Mouse (Mus musculus): ENCODE measurements at regions not wholly inside any gene's neighbourhood (a gene's known extent, or its start where the extent isn't known, plus 50 kb on each side); places are given as distances from the start of the nearest gene placed in this dataset.

DNA sequence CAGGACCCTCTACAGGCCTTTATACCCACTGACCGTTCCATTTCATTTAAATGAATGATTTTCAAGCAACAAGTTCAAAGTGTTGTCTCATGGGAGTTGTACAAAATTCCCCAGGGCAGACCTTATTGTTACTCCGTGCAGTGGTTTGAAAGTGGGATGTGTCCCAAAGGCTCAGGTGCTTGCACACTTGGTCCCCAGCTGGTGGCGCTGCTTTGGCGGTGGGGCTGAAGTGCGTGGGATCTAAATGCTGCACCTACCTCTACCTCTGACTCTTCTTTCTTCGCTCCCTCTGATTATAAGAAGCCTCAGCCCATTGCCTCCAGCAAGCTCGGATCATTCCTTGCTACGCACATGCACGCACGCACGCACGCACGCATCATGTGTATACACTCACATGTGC is 131.0 kb upstream of the Cops8 start:
- Histone ChIP-seq H3K79me2 (ENCODE audit: control insufficient read depth, insufficient read depth) (no peaks in the 10 kb centered on the region), H3K36me3 (ENCODE audit: control insufficient read depth, insufficient read depth) (no peaks in the 10 kb centered on the region), H3ac (ENCODE audit: control insufficient read depth, insufficient read length, low read depth) (no peak overlapping the region), H3K4me3 (ENCODE audit: insufficient read depth, poor library complexity, severe bottlenecking) (no peak overlapping the region), H3K27me3 (ENCODE audit: control insufficient read depth, insufficient read depth, insufficient read length) (no peaks in the 10 kb centered on the region), H3K79me3 (ENCODE audit: low read depth) (no peaks in the 10 kb centered on the region)
- no peak for TF ChIP-seq MYOG (IDR thresholded peaks at IDR 0.05; ENCODE audit: control insufficient read depth, extremely low read depth, insufficient read length)
- no peak for TF ChIP-seq MYOD1 (IDR thresholded peaks at IDR 0.05; ENCODE audit: control insufficient read depth, insufficient read length, low read depth)
- no peak for TF ChIP-seq CEBPB (IDR thresholded peaks at IDR 0.05; ENCODE audit: low read depth)
- peak; percentile 2 for TF ChIP-seq CTCF (IDR thresholded peaks at IDR 0.05; ENCODE audit: control insufficient read depth, insufficient read depth, insufficient read length)
- no peak for TF ChIP-seq MAX (IDR thresholded peaks at IDR 0.05)
- TF ChIP-seq USF1 (IDR thresholded peaks at IDR 0.05; ENCODE audit: low read depth), result no peak
- TF ChIP-seq FOSL1 (IDR thresholded peaks at IDR 0.05; ENCODE audit: insufficient read depth, low read length, poor library complexity, severe bottlenecking), result no peak

DNA sequence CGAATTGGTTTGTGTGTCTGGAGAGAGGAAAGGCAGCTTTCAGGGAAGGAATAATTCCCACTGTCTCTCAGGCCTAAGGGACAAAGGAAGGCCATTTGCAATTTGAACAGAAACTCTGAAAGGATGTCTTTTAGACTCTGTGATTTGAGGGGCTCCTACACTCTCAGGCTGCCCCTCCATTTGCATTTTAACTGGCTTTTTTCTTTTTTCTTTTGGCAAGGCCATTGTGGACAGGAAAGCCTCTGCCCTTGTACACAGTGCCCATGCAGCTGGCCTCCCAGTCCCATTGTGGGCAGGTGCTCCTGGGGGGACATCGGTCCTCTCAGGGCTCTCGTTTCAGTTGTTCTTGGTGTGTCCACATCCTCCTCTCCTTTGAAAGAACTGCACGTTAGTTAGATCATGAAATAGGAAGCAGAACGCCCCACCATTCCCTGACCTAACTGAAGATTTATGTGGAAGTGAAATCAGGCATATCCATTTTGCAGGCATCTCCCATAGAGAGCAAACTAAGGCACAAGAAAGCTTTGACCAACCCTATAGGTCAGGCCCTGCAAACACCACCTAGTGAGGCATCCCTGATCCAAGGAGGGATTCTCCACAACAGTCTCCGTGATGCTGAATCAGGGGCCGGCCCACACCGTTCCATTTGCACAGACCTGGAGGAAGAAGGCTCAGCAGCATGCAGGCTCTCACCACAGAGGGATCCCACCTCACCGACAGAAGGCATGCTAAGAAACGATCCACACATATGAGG is 127.5 kb upstream of the Cops8 start:
- TF ChIP-seq USF1 (IDR thresholded peaks at IDR 0.05; ENCODE audit: low read depth) (no peak), MAX (IDR thresholded peaks at IDR 0.05) (no peak), FOSL1 (IDR thresholded peaks at IDR 0.05; ENCODE audit: insufficient read depth, low read length, poor library complexity, severe bottlenecking) (no peak), CTCF (IDR thresholded peaks at IDR 0.05; ENCODE audit: control insufficient read depth, insufficient read depth, insufficient read length) (no peak), CEBPB (IDR thresholded peaks at IDR 0.05; ENCODE audit: low read depth) (no peak), MYOD1 (IDR thresholded peaks at IDR 0.05; ENCODE audit: control insufficient read depth, insufficient read length, low read depth) (no peak)
- Histone ChIP-seq H3ac (ENCODE audit: control insufficient read depth, insufficient read length, low read depth) (no peak overlapping the region), H3K79me3 (ENCODE audit: low read depth) (no peaks in the 10 kb centered on the region), H3K27me3 (ENCODE audit: control insufficient read depth, insufficient read depth, insufficient read length) (no peaks in the 10 kb centered on the region), H3K4me3 (ENCODE audit: insufficient read depth, poor library complexity, severe bottlenecking) (no peak overlapping the region), H3K79me2 (ENCODE audit: control insufficient read depth, insufficient read depth) (no peaks in the 10 kb centered on the region), H3K36me3 (ENCODE audit: control insufficient read depth, insufficient read depth) (no peaks in the 10 kb centered on the region)

DNA sequence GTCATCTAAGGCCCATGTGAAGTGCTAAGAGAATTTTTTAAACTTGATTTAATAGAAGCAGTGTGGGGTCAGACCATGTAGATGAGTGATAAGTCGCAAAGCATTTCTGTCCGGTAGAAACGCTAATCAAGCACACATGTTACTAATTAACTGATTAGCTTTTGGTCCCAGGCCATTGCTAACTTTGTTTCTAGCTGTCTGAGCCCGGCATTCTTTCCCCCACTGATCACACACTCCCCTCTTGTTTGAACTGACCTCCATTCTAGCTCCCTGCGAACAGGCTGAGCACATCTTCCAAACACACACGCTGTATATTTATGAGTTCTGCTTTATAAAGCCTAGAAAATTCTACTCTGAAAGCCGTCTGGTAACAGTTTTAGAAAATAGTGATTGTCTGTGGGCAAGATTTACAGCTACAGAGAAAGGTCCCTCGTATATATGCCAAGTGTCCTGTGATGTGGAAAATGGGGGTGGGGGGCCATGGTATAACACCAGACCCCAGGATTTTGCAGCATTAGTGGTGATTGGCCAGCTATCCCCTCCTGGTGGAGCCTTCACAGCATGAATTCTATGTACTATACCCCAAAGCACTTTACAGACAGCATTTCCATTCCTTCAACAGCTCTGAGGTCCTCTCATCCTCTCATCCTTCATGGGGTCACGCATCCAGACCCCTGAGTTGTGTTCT is 126.1 kb upstream of the Cops8 start:
- Histone ChIP-seq H3K4me3 (ENCODE audit: insufficient read depth, poor library complexity, severe bottlenecking) (no peak overlapping the region), H3K36me3 (ENCODE audit: control insufficient read depth, insufficient read depth) (no peaks in the 10 kb centered on the region), H3ac (ENCODE audit: control insufficient read depth, insufficient read length, low read depth) (no peak overlapping the region), H3K27me3 (ENCODE audit: control insufficient read depth, insufficient read depth, insufficient read length) (no peaks in the 10 kb centered on the region), H3K79me2 (ENCODE audit: control insufficient read depth, insufficient read depth) (no peaks in the 10 kb centered on the region), H3K79me3 (ENCODE audit: low read depth) (no peaks in the 10 kb centered on the region)
- TF ChIP-seq USF1 (IDR thresholded peaks at IDR 0.05; ENCODE audit: low read depth), result no peak
- no peak for TF ChIP-seq CTCF (IDR thresholded peaks at IDR 0.05; ENCODE audit: control insufficient read depth, insufficient read depth, insufficient read length)
- no peak for TF ChIP-seq MAX (IDR thresholded peaks at IDR 0.05)
- no peak for TF ChIP-seq FOSL1 (IDR thresholded peaks at IDR 0.05; ENCODE audit: insufficient read depth, low read length, poor library complexity, severe bottlenecking)
- TF ChIP-seq MYOG (IDR thresholded peaks at IDR 0.05; ENCODE audit: control insufficient read depth, extremely low read depth, insufficient read length), result no peak
- TF ChIP-seq CEBPB (IDR thresholded peaks at IDR 0.05; ENCODE audit: low read depth), result no peak
- TF ChIP-seq MYOD1 (IDR thresholded peaks at IDR 0.05; ENCODE audit: control insufficient read depth, insufficient read length, low read depth), result no peak

DNA sequence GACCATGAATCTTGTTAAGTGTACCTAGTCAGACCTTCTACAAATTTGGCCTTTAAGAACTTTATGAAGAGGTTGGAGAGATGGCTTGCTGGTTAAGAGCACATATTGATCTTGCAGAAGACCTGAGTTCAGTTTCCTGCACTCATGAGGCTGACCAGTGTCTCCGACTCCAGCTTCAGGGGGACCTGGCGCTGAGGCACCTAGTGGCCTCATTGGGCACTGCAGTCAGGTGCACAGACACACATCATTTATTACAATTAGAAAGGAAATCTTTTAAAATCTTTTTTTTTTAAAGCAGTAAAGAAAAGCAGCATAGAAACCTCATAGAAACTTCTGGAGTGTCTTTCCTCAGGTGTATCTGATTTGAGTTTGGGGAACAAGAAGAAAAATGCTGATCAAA is 123.9 kb upstream of the Cops8 start:
- TF ChIP-seq MYOG (IDR thresholded peaks at IDR 0.05; ENCODE audit: control insufficient read depth, extremely low read depth, insufficient read length), result no peak
- TF ChIP-seq MAX (IDR thresholded peaks at IDR 0.05), result no peak
- Histone ChIP-seq H3K36me3 (ENCODE audit: control insufficient read depth, insufficient read depth) (no peaks in the 10 kb centered on the region), H3K79me3 (ENCODE audit: low read depth) (no peaks in the 10 kb centered on the region), H3K27me3 (ENCODE audit: control insufficient read depth, insufficient read depth, insufficient read length) (no peaks in the 10 kb centered on the region), H3K79me2 (ENCODE audit: control insufficient read depth, insufficient read depth) (no peaks in the 10 kb centered on the region), H3ac (ENCODE audit: control insufficient read depth, insufficient read length, low read depth) (no peak overlapping the region), H3K4me3 (ENCODE audit: insufficient read depth, poor library complexity, severe bottlenecking) (no peak overlapping the region)

DNA sequence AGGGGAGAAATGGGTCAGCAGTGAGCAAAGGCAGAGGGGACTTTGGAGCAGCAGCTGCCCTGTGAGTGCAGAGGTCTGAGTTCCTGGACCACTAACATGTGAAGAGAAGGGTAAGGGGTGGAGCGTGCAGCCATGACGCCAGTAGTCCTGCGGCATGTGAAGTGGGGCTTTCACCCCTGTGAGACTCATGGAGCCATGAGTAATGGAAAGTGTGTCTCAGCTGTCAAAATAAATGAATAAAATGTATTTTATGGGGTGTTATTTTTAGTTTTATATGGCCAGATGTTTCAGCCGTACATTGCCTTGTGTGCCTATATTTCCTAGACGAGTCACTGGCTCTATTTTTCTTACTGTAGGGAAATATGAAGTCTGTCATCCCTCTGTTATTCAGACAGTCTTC is 121.5 kb upstream of the Cops8 start:
- H3K79me3 ChIP-seq (ENCODE audit: low read depth), result no peaks in the 10 kb centered on the region
- peak overlapping the region; percentile 14 for H3ac ChIP-seq (ENCODE audit: control insufficient read depth, insufficient read length, low read depth)
- no peak for TF ChIP-seq CEBPB (IDR thresholded peaks at IDR 0.05; ENCODE audit: low read depth)
- TF ChIP-seq MAX (IDR thresholded peaks at IDR 0.05), result no peak
- TF ChIP-seq MYOG (IDR thresholded peaks at IDR 0.05; ENCODE audit: control insufficient read depth, extremely low read depth, insufficient read length), result no peak
- TF ChIP-seq CTCF (IDR thresholded peaks at IDR 0.05; ENCODE audit: control insufficient read depth, insufficient read depth, insufficient read length), result no peak
- peak; percentile 6 for TF ChIP-seq MYOD1 (IDR thresholded peaks at IDR 0.05; ENCODE audit: control insufficient read depth, insufficient read length, low read depth)
- TF ChIP-seq FOSL1 (IDR thresholded peaks at IDR 0.05; ENCODE audit: insufficient read depth, low read length, poor library complexity, severe bottlenecking), result peak; percentile 26
- TF ChIP-seq USF1 (IDR thresholded peaks at IDR 0.05; ENCODE audit: low read depth), result no peak
- no peak overlapping the region for H3K4me3 ChIP-seq (ENCODE audit: insufficient read depth, poor library complexity, severe bottlenecking)
- H3K36me3 ChIP-seq (ENCODE audit: control insufficient read depth, insufficient read depth), result no peaks in the 10 kb centered on the region
- H3K79me2 ChIP-seq (ENCODE audit: control insufficient read depth, insufficient read depth), result no peaks in the 10 kb centered on the region
- no peaks in the 10 kb centered on the region for H3K27me3 ChIP-seq (ENCODE audit: control insufficient read depth, insufficient read depth, insufficient read length)
